Mouse (Mus musculus) embryonic facial prominence, embryonic 13.5 days (tissue): ENCODE data around the gene Vezf1. TPM values are rescaled to one million over a fixed set of nuclear protein-coding genes. Genes with fewer than 3 reads are reported as not detected.

ENCODE experiments used
- ATAC-seq: fragments of 200-750 bp; cut with Nextera tagmentation; 2 replicates; pipeline ENCODE4 v1.8.0; 2017; ENCODE audit warnings: low read depth; ENCODE audit not compliant: insufficient number of reproducible peaks, insufficient read depth, low FRiP score, low TSS enrichment
- H3K27ac ChIP-seq: fragments of 300-500 bp; sonication (generic); 2 replicates; pipeline ENCODE4 v1.5.1; 2015; ENCODE audit warnings: moderate library complexity, mild to moderate bottlenecking, inconsistent platforms
- H3K27me3 ChIP-seq: fragments of 300-500 bp; sonication (generic); 2 replicates; pipeline ENCODE4 v1.6.1; 2015; ENCODE audit warnings: mild to moderate bottlenecking, inconsistent platforms
- H3K36me3 ChIP-seq: fragments of 300-500 bp; sonication (generic); 2 replicates; pipeline ENCODE4 v1.6.1; 2015; ENCODE audit warnings: mild to moderate bottlenecking, inconsistent platforms
- H3K4me1 ChIP-seq: fragments of 300-500 bp; sonication (generic); 2 replicates; pipeline ENCODE4 v1.6.1; 2015; ENCODE audit warnings: inconsistent platforms
- H3K4me2 ChIP-seq: fragments of 300-500 bp; sonication (generic); 2 replicates; pipeline ENCODE4 v1.6.1; 2015; ENCODE audit warnings: moderate library complexity, mild to moderate bottlenecking, inconsistent platforms
- H3K4me3 ChIP-seq: fragments of 300-500 bp; sonication (generic); 2 replicates; pipeline ENCODE4 v1.5.1; 2015; ENCODE audit warnings: mild to moderate bottlenecking, inconsistent platforms
- H3K9ac ChIP-seq: fragments of 300-500 bp; sonication (generic); 2 replicates; pipeline ENCODE4 v1.6.1; 2015; ENCODE audit warnings: mild to moderate bottlenecking, inconsistent platforms
- H3K9me3 ChIP-seq: fragments of 300-500 bp; sonication (generic); 2 replicates; pipeline ENCODE4 v1.6.1; 2016; ENCODE audit warnings: inconsistent platforms
- WGBS: fragments of 180-500 bp; shearing (Covaris S2); methylation state at CpG from one replicate; pipeline ENCODE4 v1.1.7; 2015; ENCODE audit warnings: mixed read lengths; 5-methylcytosine and 5-hydroxymethylcytosine counted together
- polyA plus RNA-seq: library from polyadenylated mRNA; unstranded; fragments of >200 nt; fragmentation: Nextera tagmentation; extraction: Ambion mirVana; gene quantifications from 2 replicates; pipeline ENCODE4 v1.2.1, GENCODE M21; 2015

Gene Vezf1
- polyA plus RNA-seq, 1 experiment from 2014 or later, result 43.1 TPM

GRCm38 (mm10) chr11:88131847-88132246 lies 63.8 kb downstream of the Vezf1 start:
- WGBS, result 52% methylated on average over 8 of the region's 8 CpGs
- no peak overlapping the region for H3K4me2 ChIP-seq
- peak overlapping the region; percentile 55 for H3K27ac ChIP-seq
- H3K4me1 ChIP-seq, result peaks cover 18% of the 10 kb centered on the region
- no peaks in the 10 kb centered on the region for H3K9me3 ChIP-seq
- H3K27me3 ChIP-seq, result no peaks in the 10 kb centered on the region
- H3K9ac ChIP-seq, result no peak overlapping the region
- H3K4me3 ChIP-seq, result no peak overlapping the region
- peak; percentile 48; the same call in 1 of the 2 replicates for ATAC-seq
- 0 out of 2 replicates have a peak, but pooled peaks cover 10% of the 10 kb centered on the region for H3K36me3 ChIP-seq

Other genes starting within 250 kb of the Vezf1 start
- 0.08 and 0.11 TPM in 2 replicates for gene Lpo, start 240.0 kb upstream of the Vezf1 start, polyA plus RNA-seq
- gene Mks1, start 215.1 kb upstream of the Vezf1 start, polyA plus RNA-seq, result 17.0 and 17.9 TPM in 2 replicates
- gene Epx, start 192.7 kb upstream of the Vezf1 start, polyA plus RNA-seq, result 0.15 and 0.34 TPM in 2 replicates
- not detected in 2 replicates for gene Olfr462, start 176.0 kb upstream of the Vezf1 start, polyA plus RNA-seq
- gene Olfr463, start 170.9 kb upstream of the Vezf1 start, polyA plus RNA-seq, result not detected in 2 replicates
- not detected in 2 replicates for gene Olfr464, start 147.3 kb upstream of the Vezf1 start, polyA plus RNA-seq
- gene Dynll2, start 80.7 kb upstream of the Vezf1 start, polyA plus RNA-seq, result 20.8 and 23.3 TPM in 2 replicates
- 374 and 398 TPM in 2 replicates for gene Srsf1, start 20.9 kb upstream of the Vezf1 start, polyA plus RNA-seq
- gene Cuedc1, start 29.8 kb downstream of the Vezf1 start, polyA plus RNA-seq, result 34.9 and 40.3 TPM in 2 replicates
- gene Mrps23, start 136.1 kb downstream of the Vezf1 start, polyA plus RNA-seq, result 64.1 and 69.4 TPM in 2 replicates
- 0.22 and 0.39 TPM in 2 replicates for gene Ccdc182, start 225.8 kb downstream of the Vezf1 start, polyA plus RNA-seq